Mouse (Mus musculus): ENCODE results near the gene Hist1h2bp. TPM values are rescaled to one million over a fixed set of nuclear protein-coding genes. Genes with fewer than 3 reads are reported as not detected.

Hist1h2bp gene
- total RNA-seq, 4 experiments from 2014 or later = 3.1 to 11.6 (median 5.9) TPM

Small RNA genes within 50 kb of the gene (microRNA-seq; reads per million reads assigned to microRNA genes)
- gene Gm19658 (0 reads per million in 2 experiments), gene Gm44346 (0 reads per million in 2 experiments), gene Gm44454 (0 reads per million in 2 experiments), gene Gm44466 (0 reads per million in 2 experiments)

Other genes starting within 250 kb of the Hist1h2bp start
- not detected for gene Olfr1366, start 244.7 kb upstream of the Hist1h2bp start, total RNA-seq (2022)
- not detected for gene Olfr1535, start 227.6 kb upstream of the Hist1h2bp start, total RNA-seq (2022)
- not detected for gene Olfr1364, start 205.7 kb upstream of the Hist1h2bp start, total RNA-seq (2022)
- gene Olfr1362, start 173.4 kb upstream of the Hist1h2bp start, total RNA-seq (2022) = not detected
- not detected for gene Olfr11, start 144.9 kb upstream of the Hist1h2bp start, total RNA-seq (2022)
- gene Olfr1361, start 124.1 kb upstream of the Hist1h2bp start, total RNA-seq (2022) = not detected
- gene Olfr1360, start 110.1 kb upstream of the Hist1h2bp start, total RNA-seq (2022) = not detected
- not detected for gene Olfr1359, start 89.3 kb upstream of the Hist1h2bp start, total RNA-seq (2022)
- gene Hist1h2bl, start 71.3 kb upstream of the Hist1h2bp start, total RNA-seq (2022) = 10 to 100 TPM; 10.8 to 28.3 (median 22.4) TPM
- 10 to 100 TPM in 2 of 4 experiments, 1 to 10 TPM in 2; 8.1 to 36.7 (median 16.0) TPM for gene Hist1h2ai, start 71.0 kb upstream of the Hist1h2bp start, total RNA-seq (2022)
- 10 to 100 TPM; 30.3 to 49.1 (median 42.8) TPM for gene Hist1h3h, start 69.8 kb upstream of the Hist1h2bp start, total RNA-seq (2022)
- gene Hist1h2bm, start 65.4 kb upstream of the Hist1h2bp start, total RNA-seq (2022) = 1 to 10 TPM; 2.8 to 4.8 (median 3.2) TPM
- gene Hist1h4j, start 52.4 kb upstream of the Hist1h2bp start, total RNA-seq (2022) = 10 to 100 TPM; 11.6 to 17.1 (median 13.7) TPM
- gene Hist1h4k, start 37.0 kb upstream of the Hist1h2bp start, total RNA-seq (2022) = 100 to 1,000 TPM; 228 to 277 (median 247) TPM
- 10 to 100 TPM in 2 of 4 experiments, 1 to 10 TPM in 2; 8.7 to 11.4 (median 9.8) TPM for gene Hist1h2ak, start 33.6 kb upstream of the Hist1h2bp start, total RNA-seq (2022)
- gene Hist1h2bn, start 33.3 kb upstream of the Hist1h2bp start, total RNA-seq (2022) = 1 to 10 TPM in 3 of 4 experiments, not detected in 1; 6.6 to 9.1 (median 8.4) TPM
- gene Hist1h1b, start 6.8 kb upstream of the Hist1h2bp start, total RNA-seq (2022) = 1 to 10 TPM; 3.8 to 6.5 (median 5.9) TPM
- 10 to 100 TPM; 32.9 to 72.6 (median 47.3) TPM for gene Hist1h3i, start 4.1 kb upstream of the Hist1h2bp start, total RNA-seq (2022)
- 1 to 10 TPM in 1 of 4 experiments, not detected in 3; 3.2 TPM for gene Hist1h2an, start 243 bp upstream of the Hist1h2bp start, total RNA-seq (2022)
- gene Hist1h2bq, start 22.7 kb downstream of the Hist1h2bp start, total RNA-seq (2022) = 10 to 100 TPM; 26.8 to 44.1 (median 30.6) TPM
- 10 to 100 TPM in 3 of 4 experiments, 1 to 10 TPM in 1; 5.0 to 27.3 (median 17.8) TPM for gene Hist1h2ao, start 23.0 kb downstream of the Hist1h2bp start, total RNA-seq (2022)
- gene Hist1h4m, start 24.3 kb downstream of the Hist1h2bp start, total RNA-seq (2022) = 100 to 1,000 TPM; 180 to 291 (median 231) TPM
- gene Hist1h4n, start 44.7 kb downstream of the Hist1h2bp start, total RNA-seq (2022) = 10 to 100 TPM in 3 of 4 experiments, not detected in 1; 11.4 to 41.9 (median 29.6) TPM
- 10 to 100 TPM in 2 of 4 experiments, not detected in 2; 10.6 to 18.9 TPM for gene Hist1h2ap, start 46.0 kb downstream of the Hist1h2bp start, total RNA-seq (2022)
- gene Hist1h2br, start 46.3 kb downstream of the Hist1h2bp start, total RNA-seq (2022) = 10 to 100 TPM; 26.6 to 44.1 (median 30.3) TPM
- 1 to 10 TPM; 1.9 to 4.5 (median 2.9) TPM for gene Zfp184, start 157.6 kb downstream of the Hist1h2bp start, total RNA-seq (2022)
- not detected for gene Pom121l2, start 193.7 kb downstream of the Hist1h2bp start, total RNA-seq (2022)
- gene Prss16, start 222.3 kb downstream of the Hist1h2bp start, total RNA-seq (2022) = under 1 TPM; 0.29 to 0.84 (median 0.56) TPM
- 10 to 100 TPM in 3 of 4 experiments, 1 to 10 TPM in 1; 6.5 to 26.2 (median 15.2) TPM for gene Hist1h2ah, start 248.1 kb downstream of the Hist1h2bp start, total RNA-seq (2022)
- 10 to 100 TPM; 10.4 to 18.1 (median 16.5) TPM for gene Hist1h2bk, start 248.4 kb downstream of the Hist1h2bp start, total RNA-seq (2022)

Data from layer of hippocampus, adult 8-10 months (tissue).